Mouse (Mus musculus): ENCODE results near the gene Vmn2r27.

DNA sequence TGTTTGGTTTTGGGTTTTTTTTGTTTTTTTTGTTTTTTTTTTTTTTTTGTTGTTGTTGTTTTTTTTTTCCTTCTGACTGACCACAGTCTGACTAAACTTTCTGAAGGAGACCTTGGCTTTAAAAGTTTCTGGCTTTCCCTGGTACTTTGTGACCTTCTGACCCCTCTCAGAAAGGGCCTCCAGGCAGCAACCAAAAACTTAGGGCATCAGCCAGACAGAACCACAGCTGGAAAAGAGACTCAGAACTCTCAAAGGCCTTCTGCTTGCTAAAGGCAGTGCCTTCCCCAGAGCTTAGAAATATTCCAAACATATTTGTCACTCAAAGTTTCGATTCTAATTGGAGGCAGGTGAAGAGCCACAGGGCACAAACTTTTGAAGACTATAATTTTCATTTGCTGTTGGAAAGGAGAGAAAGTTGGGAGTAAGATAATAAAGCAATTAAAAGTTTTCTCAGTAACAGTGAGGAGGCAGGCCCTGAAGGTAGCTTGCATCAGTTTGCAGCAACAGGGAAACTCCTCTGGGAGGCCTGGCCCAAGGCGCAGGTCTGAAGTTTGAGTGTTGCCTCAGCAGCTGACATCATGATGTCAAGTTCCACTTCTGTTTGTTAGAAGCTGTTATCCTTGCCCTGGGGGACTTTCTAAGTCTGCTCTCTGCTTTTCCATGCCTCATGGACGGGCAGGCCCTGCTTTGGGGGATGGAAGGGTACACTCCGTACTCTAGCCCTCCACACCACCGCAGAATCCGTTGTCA, 24.2 kb upstream of the Vmn2r27 start:
- no peak for TF ChIP-seq CTCF (IDR thresholded peaks at IDR 0.05; ENCODE audit: borderline replicate concordance, insufficient read depth, low read length)
- no peak for TF ChIP-seq POLR2A (IDR thresholded peaks at IDR 0.05; ENCODE audit: low read depth, low read length)
